Mouse (Mus musculus): Measurements from ENCODE around the gene Ptpn1. TPM values are rescaled to one million over a fixed set of nuclear protein-coding genes. Genes with fewer than 3 reads are reported as not detected.

Gene Ptpn1
- total RNA-seq, 2 experiments from 2014 or later = 62.6 to 63.3 TPM

DNA sequence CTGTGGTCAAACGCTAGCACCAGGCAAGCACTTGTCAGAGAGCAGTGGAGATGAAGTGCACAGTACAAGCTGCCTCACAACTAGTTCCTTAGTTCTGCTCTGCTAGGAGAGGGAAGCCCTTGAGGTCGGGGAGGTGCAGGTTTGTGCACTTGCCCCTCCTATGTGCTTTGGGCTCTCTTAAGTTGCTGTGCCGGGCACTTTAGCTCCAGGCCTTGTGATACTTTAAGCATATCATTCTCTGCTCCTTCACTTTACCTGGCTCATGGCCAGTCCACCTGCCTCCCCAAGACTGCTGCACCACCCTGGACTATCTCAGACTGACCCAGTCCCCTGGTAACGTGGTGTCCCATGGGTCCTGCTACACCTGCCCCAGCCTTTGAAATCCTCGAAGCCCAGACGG, 16.2 kb downstream of the Ptpn1 start:
- DNase-seq = no peak

DNA sequence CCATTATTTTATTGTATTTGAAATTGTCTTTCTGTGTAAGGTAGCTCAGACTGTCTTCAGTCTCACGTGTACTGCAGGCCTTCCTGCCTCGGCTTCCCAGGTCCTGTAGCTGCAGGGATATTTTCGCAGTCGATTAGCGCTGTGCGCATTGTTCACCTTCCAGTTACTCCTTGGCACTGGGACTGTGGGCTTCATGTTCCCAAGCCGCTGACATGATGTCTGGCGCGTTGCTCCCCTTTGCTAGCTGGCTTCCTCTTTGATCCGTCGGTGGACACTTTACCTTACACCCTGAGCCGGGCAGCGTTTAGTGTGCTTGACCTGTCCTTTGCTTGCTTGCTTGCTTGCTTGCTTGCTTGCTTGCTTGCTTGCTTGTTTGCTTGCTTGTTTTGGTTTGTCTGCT, 16.7 kb downstream of the Ptpn1 start:
- no peak for DNase-seq

DNA sequence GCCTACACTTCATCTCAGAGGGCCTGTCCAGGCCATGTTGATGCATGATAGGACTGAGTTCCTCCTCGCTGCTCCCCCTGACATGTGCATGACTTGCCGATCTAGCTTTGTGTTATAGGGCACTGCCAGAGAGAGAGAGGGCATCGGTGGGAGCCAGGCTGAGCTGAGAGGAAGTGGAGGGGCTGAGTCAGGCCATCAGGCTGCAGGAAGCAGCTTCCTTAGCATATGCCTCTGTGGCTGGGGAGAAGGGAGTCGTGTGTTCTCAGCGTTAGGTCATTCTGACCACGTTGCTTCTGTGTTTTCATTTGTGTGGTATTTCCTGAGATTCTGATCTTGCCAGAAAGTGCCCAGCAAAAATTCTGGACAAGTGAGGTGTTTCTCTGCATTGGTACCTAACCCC, 17.4 kb downstream of the Ptpn1 start:
- DNase-seq = no peak

DNA sequence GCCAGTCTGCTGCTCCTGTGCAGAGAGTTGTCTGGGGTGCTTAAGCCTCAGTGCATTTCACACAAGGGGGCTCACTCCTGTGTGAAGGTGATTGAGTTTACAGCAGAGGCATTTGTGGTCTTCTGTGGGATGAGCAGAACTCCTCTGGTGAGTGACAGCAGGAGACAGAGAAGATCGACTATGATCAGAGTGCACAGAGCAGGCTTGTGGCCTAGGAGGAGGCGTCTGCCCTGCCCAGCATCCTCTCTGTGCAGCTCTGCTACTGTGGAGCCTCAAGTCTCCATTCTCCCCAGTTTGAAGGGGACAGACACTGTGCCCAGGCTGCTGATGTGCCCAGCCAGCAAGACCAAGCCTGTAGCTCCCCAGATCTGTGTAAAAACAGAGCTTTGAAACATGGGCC, 18.0 kb downstream of the Ptpn1 start:
- no peak for DNase-seq

DNA sequence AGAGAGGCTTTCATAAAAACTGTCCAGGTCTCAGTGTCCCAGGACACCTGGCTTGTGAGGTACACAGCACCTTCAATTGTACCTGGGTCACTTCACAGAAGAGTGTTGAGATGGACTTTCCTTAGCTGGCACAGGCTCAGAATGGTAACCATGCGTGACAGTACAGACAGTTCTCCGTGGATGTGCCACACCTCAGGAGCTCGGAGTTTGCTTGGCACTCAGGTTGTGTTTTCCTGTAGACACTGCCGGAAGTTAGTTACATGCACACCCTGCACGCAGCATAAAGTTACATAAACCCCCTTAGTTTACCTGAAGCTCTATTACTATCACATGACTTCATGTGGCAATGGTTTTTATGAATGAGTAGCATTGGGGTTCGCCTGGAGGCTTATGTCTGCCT, 18.8 kb downstream of the Ptpn1 start:
- DNase-seq = no peak

DNA sequence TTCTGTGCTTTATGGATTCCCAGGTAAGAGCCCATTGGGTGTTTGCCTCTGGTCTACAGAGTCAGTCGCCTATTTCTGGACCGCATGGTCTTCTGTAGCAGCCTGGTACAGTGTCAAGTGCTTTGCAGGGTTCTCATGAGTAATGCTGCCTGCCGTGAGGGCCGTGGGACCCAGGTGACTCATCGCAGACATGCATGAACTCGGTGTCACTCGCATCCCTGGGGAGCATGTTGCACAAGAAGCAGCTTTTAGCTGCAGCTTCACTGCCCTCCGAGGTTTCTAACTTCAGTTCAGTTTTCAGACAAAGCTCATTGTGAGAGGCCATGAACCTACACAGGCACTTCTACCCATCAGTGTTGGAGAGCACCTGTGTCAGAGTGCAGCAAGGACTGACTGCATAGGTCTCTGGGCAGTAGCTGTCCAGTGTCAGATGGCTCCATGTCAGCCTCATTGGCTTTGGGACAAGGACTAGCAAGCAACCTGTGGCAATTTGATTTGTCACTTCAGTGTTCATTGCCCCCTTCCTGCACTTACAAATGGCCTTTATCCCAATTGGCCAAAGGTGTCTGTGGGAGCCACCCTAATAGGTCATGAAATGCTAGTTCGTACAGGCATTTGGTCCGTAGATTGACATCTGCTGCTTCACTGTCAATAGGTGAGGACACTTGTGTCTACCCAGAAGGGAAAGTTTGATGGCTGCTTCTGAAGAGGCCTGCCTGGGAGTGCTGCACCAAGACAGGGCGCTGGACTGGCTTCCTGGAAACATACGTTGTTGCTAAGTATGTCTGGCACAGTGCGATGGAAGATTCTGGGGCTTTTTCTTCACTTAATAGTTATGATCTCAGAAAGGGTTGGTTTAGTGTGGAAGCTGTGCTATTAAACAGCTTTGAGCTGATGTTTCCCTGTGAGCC, 19.7 kb downstream of the Ptpn1 start:
- no peak for DNase-seq

DNA sequence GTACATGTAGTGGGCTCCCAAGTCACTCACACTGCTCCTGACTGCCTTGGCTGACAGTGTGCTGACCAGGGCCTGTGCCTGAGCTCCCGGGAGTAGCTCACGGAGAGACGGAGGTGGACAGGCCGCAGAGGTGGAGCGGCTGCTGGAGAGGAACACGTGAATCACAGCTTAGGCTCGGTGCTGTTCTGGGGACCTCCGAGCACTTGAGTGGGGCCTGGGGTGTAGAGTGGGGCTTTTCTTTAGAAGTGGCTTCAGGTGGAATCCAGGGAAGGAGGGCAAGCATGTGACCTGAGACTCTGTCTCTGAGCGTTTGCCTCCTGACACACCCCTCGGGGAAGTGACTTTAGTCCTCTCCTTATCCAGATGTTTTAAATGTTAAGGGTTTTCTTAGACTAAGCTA, 22.0 kb downstream of the Ptpn1 start:
- no peak for DNase-seq

DNA sequence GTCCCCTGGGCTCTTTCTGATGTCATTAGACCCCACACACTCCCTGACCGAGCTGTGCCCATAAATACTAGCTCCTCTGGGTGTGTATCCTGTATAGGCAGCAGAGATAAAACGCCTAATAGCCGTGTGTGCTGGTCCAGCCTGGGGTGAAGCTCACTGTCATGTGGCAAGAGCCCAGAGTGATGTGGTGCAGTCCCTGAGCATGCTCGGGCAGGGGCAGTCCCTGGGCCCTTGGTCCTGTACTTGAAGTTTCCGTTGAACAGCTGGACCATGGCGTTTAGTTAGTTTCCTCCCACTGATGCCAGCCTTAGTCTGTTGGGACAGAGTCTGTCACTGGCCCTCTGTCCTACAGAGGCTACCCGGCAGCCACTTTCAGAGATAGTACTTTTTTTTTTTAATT, 23.1 kb downstream of the Ptpn1 start:
- no peak for DNase-seq

DNA sequence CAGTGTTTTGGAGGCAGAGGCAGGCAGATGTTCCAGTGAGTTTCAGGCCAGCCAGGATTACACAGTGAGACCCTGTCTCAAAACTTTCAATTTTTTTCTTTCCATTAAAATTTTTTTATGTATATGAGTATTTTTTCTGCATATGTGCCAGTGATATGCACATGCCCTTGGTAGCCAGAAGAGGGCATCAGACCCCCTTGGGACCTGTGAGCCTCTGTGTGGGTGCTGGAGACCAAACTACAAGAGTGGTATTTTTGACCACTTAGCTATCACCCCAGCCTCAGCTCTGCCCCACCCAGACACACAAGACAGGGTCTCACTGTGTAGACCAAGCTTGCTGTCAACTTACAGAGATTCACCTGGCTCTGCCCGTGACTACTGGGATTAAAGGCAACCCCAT, 25.7 kb downstream of the Ptpn1 start:
- DNase-seq = no peak

DNA sequence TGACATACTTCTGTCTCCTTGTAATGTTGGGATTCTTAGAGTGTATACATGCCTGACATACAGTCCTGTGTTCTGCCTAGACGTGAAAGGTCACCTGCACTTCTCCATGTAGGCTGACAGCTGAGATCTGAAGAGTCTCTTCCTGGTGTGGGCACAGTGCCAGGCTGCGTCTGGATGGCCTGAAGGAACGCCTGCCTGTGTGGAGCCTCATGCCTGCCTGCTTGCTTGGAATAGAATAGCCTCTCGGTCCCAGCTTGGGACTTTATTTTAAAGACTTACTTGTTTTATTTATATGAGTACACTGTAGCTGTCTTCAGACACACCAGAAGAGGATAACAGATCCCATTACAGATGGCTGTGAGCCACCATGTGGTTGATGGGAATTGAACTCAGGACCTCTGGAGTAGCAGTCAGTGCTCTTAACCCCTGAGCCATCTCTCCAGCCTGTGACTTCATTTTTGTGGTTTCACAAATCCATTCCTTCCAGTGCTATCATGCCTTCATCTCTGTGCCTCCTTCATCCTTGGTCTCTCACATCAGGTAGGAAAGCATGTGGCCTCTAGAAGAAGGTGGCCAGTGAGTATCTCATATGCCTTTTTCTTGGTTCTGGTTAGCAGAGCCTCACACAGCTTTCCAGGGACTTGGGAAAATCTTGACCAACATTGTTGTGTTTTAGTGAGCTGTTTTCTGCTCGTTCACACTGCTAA, 26.4 kb downstream of the Ptpn1 start:
- no peak for DNase-seq

DNA sequence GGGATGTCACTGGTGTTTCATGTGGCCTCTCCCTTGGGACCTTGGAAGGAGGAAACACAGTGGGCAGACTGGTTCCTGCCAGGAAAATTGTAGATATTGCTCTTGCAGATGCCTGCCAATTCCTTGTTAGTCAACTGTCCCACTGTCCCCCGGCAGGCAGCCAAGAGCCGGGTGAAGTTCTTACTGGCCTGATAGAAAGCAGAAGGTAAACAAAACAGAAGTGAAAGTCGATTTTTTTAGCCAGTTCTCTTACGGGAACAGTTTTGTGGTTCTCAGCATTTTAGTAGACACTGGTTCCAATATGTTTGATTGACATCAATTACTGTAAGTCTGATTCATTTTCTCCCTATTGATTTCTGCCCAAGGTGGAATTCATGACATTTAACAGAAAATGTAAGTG, 27.0 kb downstream of the Ptpn1 start:
- DNase-seq = peak; percentile 49 to 57

DNA sequence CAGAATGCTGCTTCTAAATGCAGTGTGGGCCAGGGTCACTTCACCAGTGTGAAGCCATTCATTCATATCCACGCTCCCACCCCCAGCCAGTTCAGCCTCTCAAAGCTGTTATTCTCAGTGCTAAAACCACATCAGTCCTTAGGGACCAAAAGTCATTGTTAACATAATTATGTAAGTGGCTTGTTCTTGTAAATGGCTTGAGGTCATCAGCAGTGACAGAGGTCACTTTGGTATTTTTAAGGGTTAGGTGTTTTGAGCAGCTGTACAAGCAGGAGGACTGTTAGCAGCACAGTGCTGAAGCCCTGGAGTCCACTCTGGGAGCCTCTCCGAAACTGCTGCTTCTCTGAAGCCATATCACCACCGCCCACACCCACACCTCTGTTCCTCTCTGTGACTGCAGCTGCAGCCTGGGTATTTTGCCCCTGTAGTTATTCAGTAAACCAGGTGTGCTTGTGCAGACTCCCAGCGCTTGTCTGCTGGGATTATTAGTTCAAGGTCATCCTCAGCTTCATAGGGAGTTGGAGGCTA, 27.6 kb downstream of the Ptpn1 start:
- DNase-seq = no peak

DNA sequence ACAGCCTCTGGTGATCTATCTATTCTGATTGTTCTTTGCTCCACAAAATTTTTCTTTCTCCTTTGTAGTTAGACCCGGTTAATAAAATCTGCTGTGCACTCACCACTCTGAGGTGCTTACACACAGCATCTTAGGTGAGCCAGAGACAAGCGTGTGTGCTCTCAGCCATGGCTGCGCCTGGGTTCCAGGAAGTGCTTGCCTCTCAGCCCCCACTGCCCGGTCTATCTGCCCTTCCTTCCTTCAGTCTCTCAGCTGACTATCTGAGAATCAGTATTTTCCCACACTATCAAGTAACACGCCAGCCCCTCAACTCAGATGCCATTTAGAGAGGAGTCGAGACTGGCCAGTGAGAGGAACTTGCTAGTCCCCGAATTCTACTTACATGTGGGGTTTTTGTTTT, 28.1 kb downstream of the Ptpn1 start:
- no peak for DNase-seq

DNA sequence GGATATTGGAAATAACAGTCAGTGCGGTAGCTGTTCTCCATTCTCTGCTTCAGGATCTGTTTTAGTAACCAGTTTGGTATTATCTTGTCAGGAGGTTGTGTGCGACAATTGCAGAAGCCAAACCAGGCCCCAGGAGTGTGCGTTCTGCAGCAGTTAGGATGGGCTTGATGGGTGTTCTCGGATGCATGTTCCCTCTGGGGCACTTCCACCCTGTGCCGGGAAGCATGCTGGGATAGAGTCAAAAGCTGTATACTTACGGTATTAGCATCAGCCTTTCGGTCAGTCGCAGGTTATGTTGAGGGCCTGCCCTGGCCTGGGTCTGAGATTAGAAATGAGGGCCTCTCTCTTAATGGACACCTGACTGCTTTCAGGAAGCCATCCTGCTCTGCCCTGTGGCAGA, 28.7 kb downstream of the Ptpn1 start:
- DNase-seq = no peak

DNA sequence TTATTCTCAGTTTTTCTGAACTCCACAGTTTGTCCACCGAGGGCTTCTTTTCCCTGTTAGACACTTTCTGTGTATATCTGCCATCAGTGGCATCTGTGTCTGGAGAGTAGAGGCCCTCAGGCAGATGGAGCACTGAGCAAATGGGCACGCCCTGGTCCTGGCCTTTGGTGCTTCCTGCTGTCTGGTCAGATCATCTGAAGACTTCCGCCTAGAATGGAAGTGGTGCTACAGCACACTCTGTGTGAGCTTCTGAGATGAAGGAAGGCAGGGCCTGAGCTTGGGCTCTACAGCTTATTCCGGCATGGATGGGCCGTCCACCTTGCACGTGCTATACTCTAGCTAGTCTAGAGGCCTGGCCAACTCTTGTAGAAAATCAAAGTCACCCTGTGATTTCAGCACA, 30.5 kb downstream of the Ptpn1 start:
- DNase-seq = no peak

DNA sequence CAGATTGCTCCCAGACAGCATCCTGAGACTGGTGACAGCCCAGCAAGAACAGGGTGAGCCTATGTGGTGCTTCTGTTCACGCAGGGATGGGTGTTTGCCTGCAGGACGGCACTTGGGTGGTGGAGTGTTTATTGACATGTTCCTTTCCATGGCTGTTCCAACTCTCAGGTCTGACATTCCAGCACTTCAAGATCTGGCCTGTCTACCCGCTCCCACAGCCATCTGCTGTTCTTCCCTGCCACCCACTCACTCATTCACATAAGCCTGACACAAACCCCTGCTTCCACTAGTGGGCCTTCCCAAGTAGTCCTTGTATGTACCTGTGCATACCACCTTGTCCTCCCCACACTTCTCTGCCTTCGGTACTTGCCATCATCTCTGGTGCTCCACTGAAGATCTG, 31.3 kb downstream of the Ptpn1 start:
- peak; percentile 56 to 61 for DNase-seq

DNA sequence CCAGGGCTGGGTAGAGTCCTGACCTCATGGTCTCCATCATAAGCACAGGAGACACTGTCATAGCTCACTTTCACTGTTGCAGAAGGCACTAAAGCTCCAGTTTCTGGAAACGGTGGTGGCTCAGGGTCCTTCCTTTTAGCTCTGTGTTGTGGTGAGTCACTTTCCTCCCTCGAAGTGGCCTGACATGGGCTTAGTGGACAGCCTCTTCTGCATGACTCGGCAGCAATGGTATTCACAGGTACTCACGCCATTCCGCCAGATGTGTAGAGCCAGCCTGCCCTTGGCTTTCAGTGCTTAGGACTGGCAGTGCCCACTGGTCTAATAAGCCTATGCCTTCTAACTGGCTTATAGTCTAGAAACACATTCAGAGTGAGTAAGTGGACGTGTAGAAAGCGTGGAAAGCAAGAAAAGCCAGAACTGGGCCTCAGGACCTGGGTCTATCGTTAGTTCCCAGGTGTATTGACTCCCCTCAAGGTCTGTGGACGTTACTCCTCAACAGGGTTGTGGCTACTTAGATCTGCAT, 32.0 kb downstream of the Ptpn1 start:
- DNase-seq = no peak

DNA sequence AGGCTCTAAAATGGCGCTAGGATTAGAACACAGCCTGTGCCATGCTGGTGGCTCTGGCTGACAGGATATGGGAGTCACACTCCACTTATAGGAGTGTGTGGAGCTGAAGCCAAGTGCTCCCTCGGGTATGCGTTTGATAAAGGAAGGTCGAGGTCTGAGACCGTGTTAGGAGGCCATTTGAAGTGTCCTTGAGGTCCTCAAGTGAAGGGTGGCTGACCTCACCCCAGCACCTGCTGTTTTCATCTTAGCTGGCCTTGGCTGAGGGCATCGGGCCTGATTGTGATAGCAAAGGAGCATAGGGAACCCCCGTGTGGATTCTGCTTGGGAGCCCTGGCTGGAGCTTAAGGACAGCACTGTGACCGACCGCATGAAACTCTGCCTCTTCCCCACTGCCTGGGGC, 32.5 kb downstream of the Ptpn1 start:
- DNase-seq = no peak

DNA sequence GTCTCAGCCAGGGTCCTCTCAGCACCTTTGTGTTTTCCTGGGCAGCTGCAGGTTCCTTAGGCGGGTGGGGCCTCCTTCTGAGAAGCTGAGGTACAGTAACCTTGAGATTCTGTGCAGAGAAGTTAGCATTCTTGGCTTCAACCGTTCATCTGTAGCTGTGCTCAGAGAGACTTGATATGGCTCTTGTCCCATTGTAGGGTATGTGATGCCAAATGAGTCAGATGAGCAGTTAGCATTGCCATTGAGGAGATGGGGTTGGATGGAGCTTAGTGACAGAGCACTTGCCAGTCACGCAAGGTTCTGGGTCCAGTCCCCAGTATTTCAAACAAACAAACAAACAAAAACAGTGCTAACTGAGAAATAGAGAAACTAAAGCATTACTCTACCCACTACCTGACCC, 34.1 kb downstream of the Ptpn1 start:
- DNase-seq = no peak

DNA sequence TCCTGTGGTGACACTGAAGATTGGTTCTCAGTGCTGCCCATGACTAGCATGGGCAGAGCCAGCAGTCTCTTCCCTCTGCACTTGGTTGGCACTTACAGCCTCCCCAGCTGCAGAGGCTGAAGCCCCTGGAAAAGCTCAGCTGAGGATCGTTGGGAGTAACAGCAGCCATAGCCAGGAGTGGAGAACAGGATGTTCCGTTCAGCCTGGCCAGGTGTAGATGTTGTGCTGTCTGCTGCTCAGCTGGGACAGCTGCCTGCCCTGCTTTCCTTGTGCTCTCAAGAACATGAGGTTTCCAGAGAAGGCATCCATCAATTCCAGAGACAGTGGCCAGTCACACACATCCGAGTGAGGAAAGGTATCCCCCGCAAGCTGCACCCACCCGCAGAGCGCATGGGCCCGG, 36.6 kb downstream of the Ptpn1 start:
- no peak for DNase-seq

DNA sequence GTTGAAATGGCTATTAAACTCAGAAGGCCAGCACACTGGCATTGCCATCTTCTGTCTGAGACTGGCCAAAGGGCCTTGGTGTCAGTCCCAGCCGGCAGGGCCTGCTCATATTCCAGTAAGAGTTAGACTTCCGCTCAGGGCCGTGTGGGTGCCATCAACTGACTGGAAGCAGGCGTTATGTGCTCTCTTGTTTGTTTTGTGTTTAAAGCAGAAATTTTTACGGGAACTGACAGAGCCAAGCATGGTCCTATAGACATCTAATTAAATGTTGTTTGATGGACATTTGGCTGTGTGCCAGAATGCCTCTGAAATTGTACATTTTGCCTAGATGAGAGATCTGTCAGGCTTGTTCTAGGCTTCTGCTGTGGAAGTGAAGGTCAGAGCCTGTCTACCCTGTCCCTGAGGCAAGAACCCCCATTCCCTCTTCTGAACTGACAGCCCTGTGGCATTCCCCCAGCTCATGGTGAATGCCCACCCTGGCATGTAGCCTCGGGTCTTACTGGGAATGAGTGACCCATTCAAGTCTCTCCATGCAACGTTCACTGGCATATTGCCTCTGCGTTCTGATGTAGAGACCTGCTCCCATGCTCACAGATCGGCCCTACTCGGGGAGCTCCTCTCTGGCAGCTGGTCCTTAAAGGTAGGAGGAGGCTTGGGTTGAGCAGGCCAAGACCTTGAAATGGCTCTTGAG, 38.1 kb downstream of the Ptpn1 start:
- no peak for DNase-seq

DNA sequence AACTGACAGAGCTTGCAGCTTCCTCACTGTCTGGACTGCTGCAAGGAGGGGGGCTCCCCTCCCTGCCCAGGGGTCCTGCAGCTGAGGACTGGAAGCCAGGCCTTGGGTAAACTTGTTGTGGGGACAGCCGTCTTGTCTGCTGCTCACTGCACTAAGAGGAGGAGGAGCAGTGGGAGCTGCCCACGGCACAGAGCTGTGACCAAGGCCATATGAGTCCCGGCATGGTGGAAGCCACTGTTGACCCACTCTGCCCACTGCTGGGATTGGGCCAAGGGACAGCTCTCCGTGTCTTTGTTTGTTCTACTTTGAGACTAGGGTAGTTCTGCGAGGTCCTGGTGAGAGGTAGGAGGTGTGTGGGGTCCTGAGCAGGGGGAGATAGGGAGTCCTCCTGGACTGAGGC, 40.3 kb downstream of the Ptpn1 start:
- DNase-seq = no peak

DNA sequence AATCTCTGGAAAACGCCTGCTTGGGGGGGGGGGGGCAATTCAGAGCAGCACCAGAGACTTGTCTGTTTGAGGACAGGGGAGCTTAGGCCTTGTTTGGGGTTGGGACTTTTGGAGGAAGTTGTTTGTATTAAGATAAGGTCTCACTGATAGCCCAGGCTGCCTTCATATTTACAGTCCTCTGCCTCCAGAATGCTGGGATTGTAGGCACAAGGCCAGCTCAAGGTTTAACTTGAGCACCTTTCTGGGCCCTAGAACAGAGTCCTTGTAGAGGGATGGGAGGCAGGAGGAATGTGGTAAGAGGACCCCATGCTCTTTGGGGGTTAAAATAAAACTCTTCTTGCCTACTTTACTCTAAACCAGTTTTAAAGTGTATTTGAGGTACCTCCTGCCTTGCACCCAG, 41.0 kb downstream of the Ptpn1 start:
- DNase-seq = no peak

Data from layer of hippocampus, postnatal 36 days (tissue).